Mouse (Mus musculus) embryonic fibroblast, embryonic 13.5 days (primary cell): Measurements from ENCODE around the gene Syn3. TPM values are rescaled to one million over a fixed set of nuclear protein-coding genes. Genes with fewer than 3 reads are reported as not detected.
A peak's percentile ranks its signal among the peaks of the same experiment; 100 is the strongest.

Experiments
- H3K27ac ChIP-seq: 2 replicates; pipeline ENCODE4 v1.5.1; 2012; ENCODE audit warnings: low read length, control low read depth, inconsistent platforms; ENCODE audit not compliant: insufficient read depth
- H3K4me1 ChIP-seq: 2 replicates; pipeline ENCODE4 v1.6.1; 2011; ENCODE audit warnings: low read length; ENCODE audit not compliant: control insufficient read depth, insufficient read depth
- H3K4me3 ChIP-seq: 2 replicates; pipeline ENCODE4 v1.5.1; 2011; ENCODE audit warnings: mild to moderate bottlenecking, control low read depth, low read length; ENCODE audit not compliant: insufficient read depth
- CTCF ChIP-seq: IDR thresholded peaks from 2 replicates; pipeline ENCODE4 v1.5.1; 2011; ENCODE audit warnings: mild to moderate bottlenecking, control low read depth, low read length, moderate library complexity, borderline replicate concordance; ENCODE audit not compliant: insufficient read depth
- POLR2A ChIP-seq: IDR thresholded peaks from 2 replicates; pipeline ENCODE4 v1.6.1; 2011; ENCODE audit warnings: low read depth, mild to moderate bottlenecking, control low read depth, low read length, moderate library complexity
- polyA plus RNA-seq: library from polyadenylated mRNA; stranded (reverse); fragments of >200 nt; gene quantifications from 2 replicates; pipeline ENCODE4 v1.2.4, GENCODE M21; 2011; ENCODE audit warnings: low read depth; ENCODE audit not compliant: missing spikeins, insufficient read length

The Syn3 gene
- polyA plus RNA-seq, 1 experiment, result 1.4 TPM

GRCm38 (mm10) chr10:86474176-86475154, 24.2 kb downstream of the Syn3 start:
- no peak for TF ChIP-seq CTCF
- no peak for TF ChIP-seq POLR2A
- no peak overlapping the region for H3K4me3 ChIP-seq
- no peaks in the 10 kb centered on the region for H3K4me1 ChIP-seq
- no peak overlapping the region for H3K27ac ChIP-seq

GRCm38 (mm10) chr10:86473637-86474154, 25.0 kb downstream of the Syn3 start:
- Histone ChIP-seq H3K27ac (no peak overlapping the region), H3K4me3 (no peak overlapping the region), H3K4me1 (no peaks in the 10 kb centered on the region)
- TF ChIP-seq POLR2A (no peak), CTCF (peak; percentile 53; the same call in 1 of the 2 replicates)

GRCm38 (mm10) chr10:86468612-86469546, 29.8 kb downstream of the Syn3 start:
- Histone ChIP-seq H3K4me3 (no peak overlapping the region), H3K27ac (no peak overlapping the region), H3K4me1 (no peaks in the 10 kb centered on the region)
- TF ChIP-seq POLR2A (no peak), CTCF (no peak)

DNA sequence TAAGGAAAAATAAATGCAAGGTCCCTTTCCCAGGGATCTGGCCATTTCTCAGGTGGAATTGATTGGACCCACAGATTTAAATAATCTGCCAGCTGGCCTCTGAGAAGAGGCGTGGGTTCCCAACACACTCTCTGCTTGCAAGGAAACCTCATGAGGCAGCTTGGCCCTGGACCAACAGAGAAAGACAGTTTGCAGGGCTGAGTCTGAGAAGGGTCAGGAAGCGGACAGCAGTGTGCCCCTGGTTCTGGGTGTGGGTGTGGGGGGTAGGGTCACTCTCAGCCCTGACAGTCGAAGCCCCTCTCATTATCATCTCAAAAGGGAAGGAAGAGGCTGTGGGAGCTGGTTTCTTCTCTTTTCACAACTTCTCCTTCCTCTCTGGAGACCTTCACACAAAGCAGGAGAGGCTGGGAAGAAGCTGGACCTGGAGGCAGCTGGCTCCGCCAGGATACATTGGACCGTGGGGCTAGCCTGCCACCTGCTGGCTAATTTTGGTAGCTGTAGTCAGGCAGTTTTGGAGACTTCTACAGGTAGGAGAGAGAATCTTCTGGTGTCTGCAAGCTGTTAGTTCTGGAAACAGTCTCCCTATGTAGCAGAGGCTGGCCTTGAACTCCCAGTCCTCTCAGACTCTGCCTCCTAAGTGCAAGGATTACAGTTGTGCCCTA, 35.0 kb downstream of the Syn3 start:
- no peaks in the 10 kb centered on the region for H3K4me1 ChIP-seq
- TF ChIP-seq POLR2A (no peak), CTCF (peak; percentile 73)
- H3K27ac ChIP-seq, result no peak overlapping the region

GRCm38 (mm10) chr10:86459643-86460042, 39.1 kb downstream of the Syn3 start:
- no peak overlapping the region for H3K4me3 ChIP-seq
- H3K27ac ChIP-seq, result no peak overlapping the region
- no peak for TF ChIP-seq POLR2A
- no peaks in the 10 kb centered on the region for H3K4me1 ChIP-seq

More for the DNA sequence above, 35.0 kb downstream of the Syn3 start:
- H3K4me3 ChIP-seq, result no peak overlapping the region

DNA sequence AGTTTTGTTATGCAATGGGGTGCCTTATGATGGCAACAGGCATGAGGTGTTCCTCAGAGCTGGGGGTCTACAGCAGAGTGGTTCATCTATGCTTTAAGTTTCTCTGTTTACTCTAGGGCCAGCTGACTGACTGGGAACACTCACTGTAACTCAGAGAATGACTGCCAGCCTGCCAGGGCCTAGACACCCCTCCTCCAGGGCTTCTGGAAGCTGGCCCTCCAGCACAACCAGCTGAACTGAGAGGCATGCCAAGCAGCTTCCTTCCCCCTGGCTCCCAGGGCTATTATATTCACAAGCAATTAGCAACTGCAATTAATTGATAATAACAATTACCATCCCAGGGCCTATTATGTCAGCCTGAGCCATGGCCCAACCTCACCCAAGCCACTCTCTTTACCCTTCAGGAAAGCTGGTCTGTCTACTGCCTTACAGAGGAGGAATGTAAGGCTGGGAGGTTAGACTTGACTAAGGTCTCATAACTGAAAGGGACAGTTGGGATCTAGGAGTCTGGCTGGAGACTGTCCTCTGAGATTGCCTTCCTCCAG, 41.0 kb downstream of the Syn3 start:
- Histone ChIP-seq H3K4me1 (no peaks in the 10 kb centered on the region), H3K27ac (no peak overlapping the region), H3K4me3 (no peak overlapping the region)
- no peak for TF ChIP-seq POLR2A
- TF ChIP-seq CTCF, result no peak

- Histone ChIP-seq H3K4me3 (no peak overlapping the region), H3K4me1 (no peaks in the 10 kb centered on the region), H3K27ac (no peak overlapping the region)
- TF ChIP-seq POLR2A (no peak), CTCF (no peak)
Measured at GRCm38 (mm10) chr10:86457195-86457594, 41.5 kb downstream of the Syn3 start.

- H3K4me3 ChIP-seq, result no peak overlapping the region
- no peak overlapping the region for H3K27ac ChIP-seq
- H3K4me1 ChIP-seq, result peaks cover 9% of the 10 kb centered on the region
- no peak for TF ChIP-seq CTCF
- no peak for TF ChIP-seq POLR2A
Measured at GRCm38 (mm10) chr10:86455296-86456055, 43.2 kb downstream of the Syn3 start.
